Mouse (Mus musculus) MEL (cell line): Measurements from ENCODE around the gene Ndufs2. TPM values are rescaled to one million over a fixed set of nuclear protein-coding genes. Genes with fewer than 3 reads are reported as not detected.

Source experiments
- DNase-seq: peaks from one replicate; pipeline ENCODE4 v3.0.0; 2011; ENCODE audit warnings: low read depth, low spot score
- H3K27ac ChIP-seq: 2 replicates; pipeline ENCODE4 v1.5.1; 2012; ENCODE audit warnings: low read depth, mild to moderate bottlenecking, control low read depth, low read length, moderate library complexity; ENCODE audit not compliant: control insufficient read depth
- H3K27me3 ChIP-seq, 2 experiments: fragments of 150-350 bp in 1 of 2; sonication (generic) in 1 of 2; 2 replicates each; pipeline ENCODE4 v1.6.1; 2012; ENCODE audit warnings: low read length in 2 of 2, mild to moderate bottlenecking in 2 of 2, improper control_type of control experiment in 1 of 2, moderate library complexity in 1 of 2; ENCODE audit not compliant: insufficient read depth in 2 of 2, control insufficient read depth in 1 of 2
- H3K36me3 ChIP-seq, 2 experiments: 2 replicates each; pipeline ENCODE4 v1.6.1; 2012 to 2014; ENCODE audit warnings: low read length in 2 of 2, improper control_type of control experiment in 1 of 2, inconsistent platforms in 1 of 2, mild to moderate bottlenecking in 1 of 2; ENCODE audit not compliant: insufficient read depth in 2 of 2, control insufficient read depth in 1 of 2
- H3K4me1 ChIP-seq, 2 experiments: fragments of 150-350 bp in 1 of 2; sonication (generic) in 1 of 2; 2 replicates each; pipeline ENCODE4 v1.6.1; 2012; ENCODE audit warnings: low read length in 2 of 2, improper control_type of control experiment in 1 of 2, mild to moderate bottlenecking in 1 of 2; ENCODE audit not compliant: insufficient read depth in 2 of 2, control insufficient read depth in 1 of 2
- H3K4me3 ChIP-seq, 2 experiments: fragments of 150-350 bp in 1 of 2; sonication (generic) in 1 of 2; 2 replicates each; pipeline ENCODE4 v1.5.1; 2012; ENCODE audit warnings: low read depth in 2 of 2, low read length in 2 of 2, mild to moderate bottlenecking in 2 of 2, moderate library complexity in 2 of 2, control low read depth in 1 of 2, improper control_type of control experiment in 1 of 2; ENCODE audit not compliant: control insufficient read depth in 1 of 2, insufficient read depth in 1 of 2
- H3K79me2 ChIP-seq: 2 replicates; pipeline ENCODE4 v1.6.1; 2012; ENCODE audit warnings: mild to moderate bottlenecking, low read length, moderate library complexity; ENCODE audit not compliant: control insufficient read depth, poor library complexity, insufficient read depth
- H3K9ac ChIP-seq: 2 replicates; pipeline ENCODE4 v1.6.1; 2012; ENCODE audit warnings: low read depth, mild to moderate bottlenecking, control low read depth, low read length, moderate library complexity; ENCODE audit not compliant: control insufficient read depth, poor library complexity, severe bottlenecking
- H3K9me3 ChIP-seq: fragments of 150-350 bp; sonication (generic); replicated peaks from 2 replicates; pipeline ENCODE4 v1.6.1; 2012; ENCODE audit warnings: mild to moderate bottlenecking, low read length, improper control_type of control experiment, moderate library complexity; ENCODE audit not compliant: insufficient read depth
- BHLHE40 ChIP-seq: IDR thresholded peaks from 2 replicates; pipeline ENCODE4 v1.6.1; 2012; ENCODE audit warnings: low read depth, mild to moderate bottlenecking, inconsistent platforms, low read length, improper control_type of control experiment, borderline replicate concordance
- CHD1 ChIP-seq: IDR thresholded peaks from 2 replicates; pipeline ENCODE4 v1.6.1; 2012; ENCODE audit warnings: low read depth, mild to moderate bottlenecking, inconsistent platforms, low read length, improper control_type of control experiment
- CTCF ChIP-seq, 3 experiments: IDR thresholded peaks in 2 of 3; conservative IDR thresholded peaks in 1 of 3; 2 replicates each; pipeline ENCODE4 v1.5.1; 2011 to 2012; ENCODE audit warnings: low read length in 3 of 3, low read depth in 2 of 3, mild to moderate bottlenecking in 2 of 3, improper control_type of control experiment in 1 of 3, inconsistent platforms in 1 of 3, mixed read lengths in 1 of 3, moderate library complexity in 1 of 3; ENCODE audit not compliant: control insufficient read depth in 1 of 3, insufficient read depth in 1 of 3, poor library complexity in 1 of 3, severe bottlenecking in 1 of 3
- ELF1 ChIP-seq: IDR thresholded peaks from 2 replicates; pipeline ENCODE4 v1.6.1; 2014; ENCODE audit warnings: low read depth, mild to moderate bottlenecking, inconsistent platforms, low read length, improper control_type of control experiment, moderate library complexity
- EP300 ChIP-seq, 2 experiments: IDR thresholded peaks; 2 replicates each; pipeline ENCODE4 v1.6.1; 2011; ENCODE audit warnings: improper control_type of control experiment in 2 of 2, low read length in 2 of 2, low read depth in 1 of 2, mild to moderate bottlenecking in 1 of 2
- GATA1 ChIP-seq: IDR thresholded peaks from 2 replicates; pipeline ENCODE4 v1.6.1; 2011; ENCODE audit warnings: low read depth, low read length, improper control_type of control experiment
- JUND ChIP-seq: IDR thresholded peaks from 2 replicates; pipeline ENCODE4 v1.6.1; 2011; ENCODE audit warnings: low read depth, mild to moderate bottlenecking, improper control_type of control experiment, low read length
- MAX ChIP-seq: IDR thresholded peaks from 2 replicates; pipeline ENCODE4 v1.6.1; 2011; ENCODE audit warnings: low read length, improper control_type of control experiment
- MYC ChIP-seq: IDR thresholded peaks from 2 replicates; pipeline ENCODE4 v1.6.1; 2011; ENCODE audit warnings: low read depth, mild to moderate bottlenecking, low read length, improper control_type of control experiment, moderate library complexity
- NELFE ChIP-seq: IDR thresholded peaks from 2 replicates; pipeline ENCODE4 v1.6.1; 2011; ENCODE audit warnings: low read depth, low read length, improper control_type of control experiment
- POLR2A ChIP-seq, 2 experiments: IDR thresholded peaks; 2 replicates each; pipeline ENCODE4 v1.6.1; 2011 to 2012; ENCODE audit warnings: low read length in 2 of 2, mild to moderate bottlenecking in 2 of 2, control low read depth in 1 of 2, improper control_type of control experiment in 1 of 2, low read depth in 1 of 2, moderate library complexity in 1 of 2; ENCODE audit not compliant: control insufficient read depth in 1 of 2, insufficient read depth in 1 of 2, poor library complexity in 1 of 2
- POLR2AphosphoS2 ChIP-seq: IDR thresholded peaks from 2 replicates; pipeline ENCODE4 v1.6.1; 2011; ENCODE audit warnings: low read length, improper control_type of control experiment
- POLR2AphosphoS5 ChIP-seq: IDR thresholded peaks from 2 replicates; pipeline ENCODE4 v1.6.1; 2012; ENCODE audit warnings: low read depth, borderline replicate concordance, mild to moderate bottlenecking, inconsistent platforms, low read length, moderate library complexity, mixed read lengths
- RCOR1 ChIP-seq: IDR thresholded peaks from 2 replicates; pipeline ENCODE4 v1.6.1; 2012; ENCODE audit warnings: low read depth, mild to moderate bottlenecking, inconsistent platforms, low read length, improper control_type of control experiment
- TCF12 ChIP-seq: IDR thresholded peaks from 2 replicates; pipeline ENCODE4 v1.6.1; 2014; ENCODE audit warnings: low read depth, mild to moderate bottlenecking, inconsistent platforms, low read length, improper control_type of control experiment, moderate library complexity
- ZMIZ1 ChIP-seq: IDR thresholded peaks from 2 replicates; pipeline ENCODE4 v1.6.1; 2012; ENCODE audit warnings: low read depth, mild to moderate bottlenecking, inconsistent platforms, low read length, improper control_type of control experiment, moderate library complexity
- polyA plus RNA-seq, 2 experiments: library from polyadenylated mRNA; stranded (reverse) in 1 of 2; unstranded in 1 of 2; fragments of >175 nt in 1 of 2; fragments of >200 nt in 1 of 2; gene quantifications; 2 replicates each; pipeline versions ENCODE4 v1.2.1 to v1.2.4; 2012; ENCODE audit warnings: low replicate concordance in 2 of 2, low read depth in 1 of 2; ENCODE audit not compliant: insufficient read length in 2 of 2, insufficient read depth in 1 of 2, missing spikeins in 1 of 2
- total RNA-seq: library from RNA; depleted of rRNA; stranded (reverse); fragments of 300-350 nt; gene quantifications from 2 replicates; pipeline ENCODE4 v1.2.3, GENCODE M21; 2012

Ndufs2 gene
- total and polyA plus RNA-seq, 3 experiments = 169 to 415 (median 292) TPM

GRCm38 (mm10) chr1:171262594-171263130 is 11.5 kb upstream of the Ndufs2 start:
- Histone ChIP-seq H3K4me3 (no peak overlapping the region), H3K27ac (no peak overlapping the region), H3K79me2 (no peaks in the 10 kb centered on the region), H3K27me3 (peaks cover 0 to 2% of the 10 kb centered on the region in 2 experiments; a peak in 3 of 4 replicates), H3K9ac (no peak overlapping the region), H3K9me3 (no peaks in the 10 kb centered on the region), H3K36me3 (peaks cover 0 to 9% of the 10 kb centered on the region in 2 experiments; a peak in 2 of 4 replicates), H3K4me1 (peaks cover 4 to 17% of the 10 kb centered on the region in 2 experiments; a peak in 3 of 4 replicates)
- no peak for TF ChIP-seq BHLHE40
- TF ChIP-seq NELFE = no peak
- TF ChIP-seq MAX = no peak
- TF ChIP-seq JUND = 0 out of 2 replicates have a peak, but pooled peaks have one; percentile 71
- peak; percentile 92 for TF ChIP-seq RCOR1
- DNase-seq = peak; percentile 62

- H3K9me3 ChIP-seq = no peaks in the 10 kb centered on the region
- no peak for TF ChIP-seq POLR2AphosphoS2
- TF ChIP-seq CHD1 = no peak
- no peak for TF ChIP-seq POLR2A (IDR thresholded peaks at IDR 0.05; ENCODE audit: control insufficient read depth in 1 of 2, insufficient read depth in 1 of 2, low read depth in 1 of 2, low read length in 2 of 2, poor library complexity in 1 of 2)
- TF ChIP-seq, all 39 proteins: peak for 0
- Histone ChIP-seq H3K4me3 (no peak overlapping the region), H3K27ac (no peak overlapping the region), H3K36me3 (peaks cover 0 to 3% of the 10 kb centered on the region in 2 experiments; a peak in 2 of 4 replicates), H3K4me1 (peaks cover 0 to 6% of the 10 kb centered on the region in 2 experiments; a peak in 1 of 4 replicates), H3K79me2 (no peaks in the 10 kb centered on the region), H3K9ac (no peak overlapping the region), H3K27me3 (peaks cover 0 to 2% of the 10 kb centered on the region in 2 experiments; a peak in 3 of 4 replicates)
- DNase-seq = no peak
Observed at GRCm38 (mm10) chr1:171260316-171260715, 9.1 kb upstream of the Ndufs2 start.

GRCm38 (mm10) chr1:171258921-171259320 is 7.7 kb upstream of the Ndufs2 start:
- Histone ChIP-seq H3K79me2 (no peaks in the 10 kb centered on the region), H3K27me3 (peaks cover 0 to 3% of the 10 kb centered on the region in 2 experiments; a peak in 3 of 4 replicates)
- no peak for TF ChIP-seq CTCF (IDR thresholded peaks at IDR 0.05 in 2 of 3, conservative IDR thresholded peaks at IDR 0.05 in 1 of 3; ENCODE audit: control insufficient read depth in 1 of 3, insufficient read depth in 1 of 3, low read depth in 2 of 3, low read length in 3 of 3, poor library complexity in 1 of 3, severe bottlenecking in 1 of 3)
- no peak for TF ChIP-seq CHD1
- TF ChIP-seq NELFE = no peak
- no peak for TF ChIP-seq TCF12
- TF ChIP-seq BHLHE40 = no peak
- TF ChIP-seq ELF1 = no peak
- no peak for TF ChIP-seq EP300 (IDR thresholded peaks at IDR 0.05; ENCODE audit: low read depth in 1 of 2, low read length in 2 of 2)
- no peak for TF ChIP-seq GATA1
- no peak for TF ChIP-seq POLR2A (IDR thresholded peaks at IDR 0.05; ENCODE audit: control insufficient read depth in 1 of 2, insufficient read depth in 1 of 2, low read depth in 1 of 2, low read length in 2 of 2, poor library complexity in 1 of 2)
- no peak for TF ChIP-seq ZMIZ1
- no peak for TF ChIP-seq POLR2AphosphoS5
- no peak for TF ChIP-seq MYC
- no peak for TF ChIP-seq MAX
- TF ChIP-seq, all 39 proteins: peak for 0
- DNase-seq = no peak
- no peak overlapping the region for H3K9ac ChIP-seq
- H3K36me3 ChIP-seq = peaks cover 0 to 3% of the 10 kb centered on the region in 2 experiments; a peak in 2 of 4 replicates
- no peak overlapping the region for H3K27ac ChIP-seq
- peaks cover 0 to 6% of the 10 kb centered on the region in 2 experiments; a peak in 1 of 4 replicates for H3K4me1 ChIP-seq
- H3K4me3 ChIP-seq = no peak overlapping the region
- H3K9me3 ChIP-seq = no peaks in the 10 kb centered on the region
